9 mouse cellular contexts compared by ENCODE assay signal in the genomic region with DNA sequence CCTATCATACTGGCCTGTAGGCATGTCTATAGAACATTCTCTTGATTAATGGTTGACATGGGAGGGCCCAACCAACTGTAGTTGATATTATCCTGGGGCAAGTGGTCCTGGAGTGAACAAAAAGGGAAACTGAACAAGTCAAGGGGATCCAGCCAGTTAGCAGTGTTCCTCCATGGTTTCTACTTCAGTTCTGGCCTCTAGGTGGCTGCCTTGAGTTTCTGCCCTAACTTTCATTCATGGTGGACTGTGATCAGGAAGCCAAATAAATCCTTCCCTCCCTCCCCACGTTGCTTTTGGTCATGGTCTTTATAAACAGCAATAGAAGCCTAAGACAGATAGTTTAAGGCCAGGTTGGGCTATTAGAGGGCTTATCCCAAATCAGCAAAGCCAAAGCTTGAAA. TPM values are rescaled to one million over a fixed set of nuclear protein-coding genes. Genes with fewer than 3 reads are reported as not detected.
DNase-seq lines count a peak whose midpoint lies in the region; ATAC-seq and TF ChIP-seq lines count a peak whose summit lies in the region.
"Had no signal": no experiment of that assay in that cellular context is flagged by ENCODE, and none has a peak within 500 bp of the region (broad histone marks: within the 10 kb centered on the region; RNA-seq: fewer than 3 reads in every experiment).

No protein-coding gene starts in this region.

- TF ChIP-seq RAD21 in CH12.LX (IDR thresholded peaks at IDR 0.05; ENCODE audit: low read depth, low read length) = peak; percentile 77

- TF ChIP-seq CTCF in kidney, adult 2 months (conservative IDR thresholded peaks at IDR 0.05; ENCODE audit: insufficient read depth, insufficient read length, low read depth, low read length) = peak; percentile 71
- TF ChIP-seq CTCF in CH12.LX (conservative IDR thresholded peaks at IDR 0.05 in 1 of 2, IDR thresholded peaks at IDR 0.05 in 1 of 2; ENCODE audit: low read depth in 2 of 2, low read length in 2 of 2) = peak; percentile 57 to 86

- WGBS in kidney, adult 2 months = 7% methylated on average over 1 of the region's 1 CpGs
- 3% methylated on average over 1 of the region's 1 CpGs for WGBS in kidney, embryonic 15.5 days
- 25% methylated on average over 1 of the region's 1 CpGs for WGBS in forebrain, embryonic 11.5 days
- WGBS in hindbrain, embryonic 14.5 days = 21% methylated on average over 1 of the region's 1 CpGs

- H3K27ac ChIP-seq in kidney, adult 2 months (ENCODE audit: insufficient read depth, low read depth, low read length) = no peak overlapping the region
- no peak overlapping the region for H3K27ac ChIP-seq in kidney, embryonic 15.5 days
- no peak overlapping the region for H3K27ac ChIP-seq in CH12.LX (ENCODE audit: insufficient read depth, low read depth)
- no peak overlapping the region for H3K27ac ChIP-seq in forebrain, embryonic 11.5 days (ENCODE audit: low read depth, low read length)
- no peak overlapping the region for H3K27ac ChIP-seq in hindbrain, embryonic 14.5 days

- H3K4me1 ChIP-seq in kidney, adult 2 months (ENCODE audit: control insufficient read depth, insufficient read depth, low read length) = no peaks in the 10 kb centered on the region
- peaks cover 17% of the 10 kb centered on the region for H3K4me1 ChIP-seq in kidney, embryonic 15.5 days
- peaks cover 2 to 17% of the 10 kb centered on the region in 2 experiments; a peak in 3 of 4 replicates for H3K4me1 ChIP-seq in CH12.LX (ENCODE audit: control insufficient read depth in 1 of 2, insufficient read depth in 2 of 2)
- H3K4me1 ChIP-seq in forebrain, embryonic 11.5 days (replicated peaks; ENCODE audit: control insufficient read depth, insufficient read depth, low read length) = peaks cover 4% of the 10 kb centered on the region; the same call in 1 of the 2 replicates
- H3K4me1 ChIP-seq in hindbrain, embryonic 14.5 days (replicated peaks; ENCODE audit: control insufficient read depth, insufficient read depth, low read length) = peaks cover 13% of the 10 kb centered on the region

- dilution Hi-C loops in CH12.LX (cut with MboI; ENCODE audit: extremely low pct_ligation_motif_present, extremely low pct_unique_long_range_greater_than_20kb, low sequenced_read_pairs) = no loop called here

- in situ Hi-C loops in CH12.LX (cut with MboI; ENCODE audit: low pct_ligation_motif_present, low pct_unique_long_range_greater_than_20kb, low sequenced_read_pairs) = loop anchor here (5.0 to 10.0 kb wide), 2 partner anchors 175 to 188 kb away; no protein-coding TSS in a partner anchor

- no peak overlapping the region for H3K4me3 ChIP-seq in kidney, adult 2 months (ENCODE audit: insufficient read depth, low read depth, low read length)
- no peak overlapping the region for H3K4me3 ChIP-seq in kidney, embryonic 15.5 days (replicated peaks)
- H3K4me3 ChIP-seq in CH12.LX (replicated peaks in 1 of 3; ENCODE audit: low read depth in 2 of 3, low read length in 2 of 3, poor library complexity in 1 of 3) = no peak overlapping the region
- no peak overlapping the region for H3K4me3 ChIP-seq in forebrain, embryonic 11.5 days (ENCODE audit: low read depth, low read length)
- H3K4me3 ChIP-seq in hindbrain, embryonic 14.5 days (replicated peaks; ENCODE audit: low read length) = no peak overlapping the region

- H3K27me3 ChIP-seq in kidney, adult 2 months (replicated peaks; ENCODE audit: control insufficient read depth, insufficient read depth, low read length) = no peaks in the 10 kb centered on the region
- H3K27me3 ChIP-seq in kidney, embryonic 15.5 days = peaks cover 32% of the 10 kb centered on the region
- peaks cover 23% of the 10 kb centered on the region for H3K27me3 ChIP-seq in CH12.LX (replicated peaks)
- peaks cover 13% of the 10 kb centered on the region for H3K27me3 ChIP-seq in forebrain, embryonic 11.5 days (ENCODE audit: control insufficient read depth, insufficient read depth, low read length)
- peaks cover 18% of the 10 kb centered on the region for H3K27me3 ChIP-seq in hindbrain, embryonic 14.5 days (ENCODE audit: control insufficient read depth, insufficient read depth, low read length)

- no peaks in the 10 kb centered on the region for H3K36me3 ChIP-seq in kidney, adult 2 months (ENCODE audit: control insufficient read depth, insufficient read depth, low read length)
- no peaks in the 10 kb centered on the region for H3K36me3 ChIP-seq in kidney, embryonic 15.5 days
- no peaks in the 10 kb centered on the region for H3K36me3 ChIP-seq in CH12.LX (replicated peaks in 1 of 2; ENCODE audit: control insufficient read depth in 1 of 2, insufficient read depth in 1 of 2, low read length in 1 of 2)
- no peaks in the 10 kb centered on the region for H3K36me3 ChIP-seq in forebrain, embryonic 11.5 days (ENCODE audit: control insufficient read depth, insufficient read depth, low read length)
- H3K36me3 ChIP-seq in hindbrain, embryonic 14.5 days (replicated peaks; ENCODE audit: control insufficient read depth, insufficient read depth) = no peaks in the 10 kb centered on the region

- no peak overlapping the region for H3K9ac ChIP-seq in kidney, embryonic 15.5 days
- H3K9ac ChIP-seq in CH12.LX (ENCODE audit: insufficient read depth, low read depth) = no peak overlapping the region
- H3K9ac ChIP-seq in forebrain, embryonic 11.5 days (ENCODE audit: low read length) = no peak overlapping the region
- H3K9ac ChIP-seq in hindbrain, embryonic 14.5 days = no peak overlapping the region

- peak; percentile 42 for DNase-seq in kidney, adult 2 months
- DNase-seq in CH12.LX (ENCODE audit: extremely low read depth) = peak; percentile 51
- peak; percentile 8 for DNase-seq in Muller cell, postnatal 12 days (ENCODE audit: inconsistent ontology term)
- DNase-seq in forebrain, embryonic 11.5 days (ENCODE audit: low spot score) = no peak
- DNase-seq in hindbrain, embryonic 14.5 days (ENCODE audit: low spot score) = no peak

- no peaks in the 10 kb centered on the region for H3K79me2 ChIP-seq in CH12.LX (replicated peaks; ENCODE audit: control insufficient read depth, extremely low read depth, insufficient read depth, poor library complexity, severe bottlenecking)

- TF ChIP-seq POLR2A in kidney, adult 2 months (IDR thresholded peaks at IDR 0.05; ENCODE audit: low read depth, low read length) = no peak
- no peak for TF ChIP-seq POLR2A in CH12.LX (IDR thresholded peaks at IDR 0.05; ENCODE audit: low read depth, low read length)

- TF ChIP-seq EP300 in CH12.LX (IDR thresholded peaks at IDR 0.05; ENCODE audit: low read length) = no peak

- no peak for ATAC-seq in kidney, embryonic 15.5 days (replicated peaks; ENCODE audit: low FRiP score)
- ATAC-seq in megakaryocyte, adult 5-6 weeks (ENCODE audit: poor library complexity, severe bottlenecking) = peak; percentile 32; the same call in 1 of the 2 replicates
- no peak for ATAC-seq in forebrain, embryonic 11.5 days (replicated peaks; ENCODE audit: low FRiP score)
- no peak for ATAC-seq in hindbrain, embryonic 14.5 days (ENCODE audit: low FRiP score)

- no peaks in the 10 kb centered on the region for H3K9me3 ChIP-seq in kidney, embryonic 15.5 days (replicated peaks)
- no peaks in the 10 kb centered on the region for H3K9me3 ChIP-seq in CH12.LX (replicated peaks; ENCODE audit: low read length)
- no peaks in the 10 kb centered on the region for H3K9me3 ChIP-seq in forebrain, embryonic 11.5 days (ENCODE audit: control insufficient read depth, low read length)
- no peaks in the 10 kb centered on the region for H3K9me3 ChIP-seq in hindbrain, embryonic 14.5 days (ENCODE audit: control insufficient read depth, low read length)

- no peak overlapping the region for H3K4me2 ChIP-seq in kidney, embryonic 15.5 days
- H3K4me2 ChIP-seq in CH12.LX (ENCODE audit: insufficient read depth, low read depth, poor library complexity, severe bottlenecking) = 0 out of 2 replicates have a peak overlapping the region, but pooled peaks have one; percentile 7
- no peak overlapping the region for H3K4me2 ChIP-seq in forebrain, embryonic 11.5 days (ENCODE audit: low read depth, low read length, severe bottlenecking)
- no peak overlapping the region for H3K4me2 ChIP-seq in hindbrain, embryonic 14.5 days (replicated peaks)

TF ChIP-seq in CH12.LX, 34 proteins besides CTCF, POLR2A, EP300 and RAD21:
- TF ChIP-seq ELF1 (IDR thresholded peaks at IDR 0.05; ENCODE audit: low read depth, low read length) (0 out of 2 replicates have a peak, but pooled peaks have one; percentile 22), ZC3H11A (IDR thresholded peaks at IDR 0.05; ENCODE audit: low read depth, low read length) (peak; percentile 60), KAT2A (IDR thresholded peaks at IDR 0.05; ENCODE audit: insufficient replicate concordance, low read length) (no peak), SMC3 (IDR thresholded peaks at IDR 0.05; ENCODE audit: low read depth, low read length) (peak; percentile 93)

RNA-seq across cellular contexts. Expression of gene Cemip, which starts 3.5 kb away (rescaled TPM):
- 0.08 and 0.10 TPM in 2 replicates for polyA plus RNA-seq in kidney, adult 2 months (2012; rRNA removed)
- 0.29 and 0.31 TPM in 2 replicates for polyA plus RNA-seq in kidney, embryonic 15.5 days (2015; fragmentation: Nextera tagmentation; extraction: Ambion mirVana)
- total RNA-seq in CH12.LX (2012; rRNA removed) = under 0.01 and 0.04 TPM in 2 replicates
- not detected in 2 replicates for total RNA-seq in CH12.LX (2014; rRNA removed)
- not detected in 2 replicates for polyA plus RNA-seq in CH12.LX (2012; ENCODE audit: insufficient read length, low read depth)
- total RNA-seq in megakaryocyte, adult 5-6 weeks (2015) = 0.02 TPM in 1 of 2 replicates, not detected in the other
- 0.08 TPM in 1 of 2 replicates, not detected in the other for total RNA-seq in megakaryocyte, adult 5-6 weeks (2017)
- 0.71 and 0.94 TPM in 2 replicates for polyA plus RNA-seq in forebrain, embryonic 11.5 days (2014; fragmentation: Nextera tagmentation; extraction: Ambion mirVana)
- polyA plus RNA-seq in hindbrain, embryonic 14.5 days (2014; fragmentation: Nextera tagmentation; extraction: Ambion mirVana) = 0.67 and 0.70 TPM in 2 replicates
- total RNA-seq: gastrocnemius, adult 18-20 months; monocyte, adult 5-6 weeks had no signal

Comparison
In these comparisons a context has a peak if more than half of its experiments do, and no peak if none do; other contexts are left out.
1. DNase-seq: peak in kidney, adult 2 months (single experiment), CH12.LX (single experiment) and Muller cell, postnatal 12 days (single experiment); none in forebrain, embryonic 11.5 days (single experiment) and hindbrain, embryonic 14.5 days (single experiment).